Mouse (Mus musculus) G1E (cell line): Measurements from ENCODE around the gene Mtx1.

Source experiments
- CTCF ChIP-seq: IDR thresholded peaks from 2 replicates; pipeline ENCODE4 v1.5.1; 2012; ENCODE audit warnings: low read depth, low read length, inconsistent platforms, mixed read lengths
- GATA1 ChIP-seq: IDR thresholded peaks from 2 replicates; pipeline ENCODE4 v1.6.1; 2012; ENCODE audit warnings: borderline replicate concordance, low read length, inconsistent platforms, mixed read lengths
- POLR2AphosphoS5 ChIP-seq: IDR thresholded peaks from 2 replicates; pipeline ENCODE4 v1.6.1; 2012; ENCODE audit warnings: low read depth, low read length, inconsistent platforms; ENCODE audit not compliant: insufficient replicate concordance

- no peak for TF ChIP-seq CTCF
- no peak for TF ChIP-seq GATA1
- no peak for TF ChIP-seq POLR2AphosphoS5
Observed at GRCm38 (mm10) chr3:89271760-89272159, 44.9 kb upstream of the Mtx1 start.
